Mouse (Mus musculus) thymus, postnatal 25 days (tissue): Measurements from ENCODE around the gene Slc25a10.
A peak's percentile ranks its signal among the peaks of the same experiment; 100 is the strongest.
"Not testable (repeated sequence)": the region's sequence is repeated elsewhere in the genome, so short reads cannot be mapped to it uniquely, and the experiment has no call there.

Experiments used
- DNase-seq: peaks from one replicate; pipeline ENCODE4 v3.0.0; 2022

The Slc25a10 gene

GRCm38 (mm10) chr11:120514262-120514661, 22.6 kb downstream of the Slc25a10 start:
- not testable (repeated sequence) for DNase-seq

GRCm38 (mm10) chr11:120515611-120516010, 24.0 kb downstream of the Slc25a10 start:
- peak; percentile 87 for DNase-seq

- DNase-seq, result no peak
Observed at GRCm38 (mm10) chr11:120517147-120517546, 25.5 kb downstream of the Slc25a10 start.

- no peak for DNase-seq
Observed at GRCm38 (mm10) chr11:120518027-120518426, 26.4 kb downstream of the Slc25a10 start.

- no peak for DNase-seq
Observed at GRCm38 (mm10) chr11:120518558-120518957, 26.9 kb downstream of the Slc25a10 start.

- DNase-seq, result no peak
Observed at GRCm38 (mm10) chr11:120519738-120520137, 28.1 kb downstream of the Slc25a10 start.

- no peak for DNase-seq
Observed at GRCm38 (mm10) chr11:120520498-120520897, 28.9 kb downstream of the Slc25a10 start.

- DNase-seq, result no peak
Observed at GRCm38 (mm10) chr11:120520967-120521540, 29.4 kb downstream of the Slc25a10 start.

- DNase-seq, result no peak
Observed at GRCm38 (mm10) chr11:120522581-120522980, 30.9 kb downstream of the Slc25a10 start.

GRCm38 (mm10) chr11:120525959-120526358, 34.3 kb downstream of the Slc25a10 start:
- DNase-seq, result no peak

- no peak for DNase-seq
Observed at GRCm38 (mm10) chr11:120527690-120528354, 36.2 kb downstream of the Slc25a10 start.

GRCm38 (mm10) chr11:120528903-120529302, 37.3 kb downstream of the Slc25a10 start:
- DNase-seq, result no peak

GRCm38 (mm10) chr11:120530085-120530964, 38.7 kb downstream of the Slc25a10 start, which contains the start of gene Gcgr:
TSS of gene Gcgr (plus strand) at chr11:120530699.
- no peak for DNase-seq

GRCm38 (mm10) chr11:120531646-120532045, 40.0 kb downstream of the Slc25a10 start:
- no peak for DNase-seq

GRCm38 (mm10) chr11:120534093-120534492, 42.5 kb downstream of the Slc25a10 start:
- DNase-seq, result no peak

GRCm38 (mm10) chr11:120535145-120535544, 43.5 kb downstream of the Slc25a10 start:
- no peak for DNase-seq

GRCm38 (mm10) chr11:120535804-120536203, 44.2 kb downstream of the Slc25a10 start:
- DNase-seq, result no peak

- DNase-seq, result no peak
Observed at GRCm38 (mm10) chr11:120538485-120538884, 46.8 kb downstream of the Slc25a10 start.

- DNase-seq, result no peak
Observed at GRCm38 (mm10) chr11:120538955-120539284, 47.3 kb downstream of the Slc25a10 start.

- DNase-seq, result no peak
Observed at GRCm38 (mm10) chr11:120539285-120540014, 47.8 kb downstream of the Slc25a10 start.

GRCm38 (mm10) chr11:120541907-120542306, 50.3 kb downstream of the Slc25a10 start:
- peak; percentile 31 for DNase-seq

- no peak for DNase-seq
Observed at GRCm38 (mm10) chr11:120542376-120542775, 50.7 kb downstream of the Slc25a10 start.

- DNase-seq, result no peak
Observed at GRCm38 (mm10) chr11:120545964-120546363, 54.3 kb downstream of the Slc25a10 start.
